Mouse (Mus musculus) embryonic facial prominence, embryonic 14.5 days (tissue): ENCODE data around the gene Dagla. TPM values are rescaled to one million over a fixed set of nuclear protein-coding genes. Genes with fewer than 3 reads are reported as not detected.

Experiments used
- ATAC-seq: fragments of 200-750 bp; cut with Nextera tagmentation; 2 replicates; pipeline ENCODE4 v1.8.0; 2017; ENCODE audit warnings: low read depth, moderate number of reproducible peaks, moderate TSS enrichment
- DNase-seq: peaks from one replicate; pipeline ENCODE4 v3.0.0-alpha.2; 2015; ENCODE audit warnings: low spot score
- H3K27ac ChIP-seq: fragments of 300-500 bp; sonication (generic); replicated peaks from 2 replicates; pipeline ENCODE4 v1.5.1; 2014; ENCODE audit warnings: low read depth, mild to moderate bottlenecking, low read length, moderate library complexity
- H3K27me3 ChIP-seq: fragments of 300-500 bp; sonication (generic); replicated peaks from 2 replicates; pipeline ENCODE4 v1.6.1; 2014; ENCODE audit warnings: low read length; ENCODE audit not compliant: control insufficient read depth, insufficient read depth
- H3K36me3 ChIP-seq: fragments of 300-500 bp; sonication (generic); 2 replicates; pipeline ENCODE4 v1.6.1; 2014; ENCODE audit warnings: low read length, mixed read lengths; ENCODE audit not compliant: control insufficient read depth, insufficient read depth
- H3K4me1 ChIP-seq: fragments of 300-500 bp; sonication (generic); 2 replicates; pipeline ENCODE4 v1.6.1; 2014; ENCODE audit warnings: antibody characterized with exemption, low read length; ENCODE audit not compliant: control insufficient read depth, insufficient read depth
- H3K4me2 ChIP-seq: fragments of 300-500 bp; sonication (generic); 2 replicates; pipeline ENCODE4 v1.6.1; 2014; ENCODE audit warnings: low read depth, mild to moderate bottlenecking, low read length, moderate library complexity, mixed read lengths
- H3K4me3 ChIP-seq: fragments of 300-500 bp; sonication (generic); 2 replicates; pipeline ENCODE4 v1.5.1; 2014; ENCODE audit warnings: low read depth, mild to moderate bottlenecking, low read length
- H3K9ac ChIP-seq: fragments of 300-500 bp; sonication (generic); 2 replicates; pipeline ENCODE4 v1.6.1; 2014; ENCODE audit warnings: low read depth, mild to moderate bottlenecking, low read length, moderate library complexity, mixed read lengths
- H3K9me3 ChIP-seq: fragments of 300-500 bp; sonication (generic); 2 replicates; pipeline ENCODE4 v1.6.1; 2016; ENCODE audit warnings: low read length; ENCODE audit not compliant: control insufficient read depth
- WGBS: fragments of 180-500 bp; shearing (Covaris S2); extraction: QIAGEN DNeasy Blood & Tissue Kit; methylation state at CpG from one replicate; pipeline ENCODE4 v1.1.7; 2014; 5-methylcytosine and 5-hydroxymethylcytosine counted together
- polyA plus RNA-seq: library from polyadenylated mRNA; unstranded; fragments of >200 nt; fragmentation: Nextera tagmentation; extraction: Ambion mirVana; gene quantifications from 2 replicates; pipeline ENCODE4 v1.2.1, GENCODE M21; 2014

The Dagla gene
- polyA plus RNA-seq, 1 experiment from 2014 or later = 2.8 TPM

GRCm38 (mm10) chr19:10203848-10204615 lies 100.6 kb downstream of the Dagla start, which contains the start of the genes Tmem258 and Fen1:
TSS of gene Tmem258 (plus strand) at chr19:10204014.
TSS of gene Fen1 (minus strand) at chr19:10204169.
- Histone ChIP-seq H3K27ac (peak within 1 kb of the TSS; percentile 84), H3K36me3 (peaks cover 51% of the 10 kb centered on the region), H3K9me3 (no peaks in the 10 kb centered on the region), H3K4me2 (peak within 1 kb of the TSS; percentile 80), H3K4me3 (peak within 1 kb of the TSS; percentile 78), H3K4me1 (no peaks in the 10 kb centered on the region), H3K27me3 (no peaks in the 10 kb centered on the region), H3K9ac (peak within 1 kb of the TSS; percentile 89)
- peak; percentile 95 for ATAC-seq
- peak; percentile 95 for DNase-seq
- WGBS = under 1% methylated on average over 39 of the region's 40 CpGs

- peaks cover 48% of the 10 kb centered on the region for H3K36me3 ChIP-seq
- DNase-seq (no peak), ATAC-seq (peak; percentile 41)
- no peaks in the 10 kb centered on the region for H3K9me3 ChIP-seq
- H3K9ac ChIP-seq = peak overlapping the region; percentile 89
- H3K4me2 ChIP-seq = peak overlapping the region; percentile 80
- WGBS = 2% methylated on average over 23 of the region's 23 CpGs
- H3K27me3 ChIP-seq = no peaks in the 10 kb centered on the region
- H3K27ac ChIP-seq = peak overlapping the region; percentile 84
- no peaks in the 10 kb centered on the region for H3K4me1 ChIP-seq
- H3K4me3 ChIP-seq = peak overlapping the region; percentile 78
Measured at GRCm38 (mm10) chr19:10203146-10203847, 101.4 kb downstream of the Dagla start.

- Histone ChIP-seq H3K4me3 (no peak overlapping the region), H3K36me3 (peaks cover 55% of the 10 kb centered on the region), H3K9ac (no peak overlapping the region), H3K27me3 (no peaks in the 10 kb centered on the region), H3K27ac (no peak overlapping the region), H3K4me2 (no peak overlapping the region), H3K9me3 (no peaks in the 10 kb centered on the region), H3K4me1 (no peaks in the 10 kb centered on the region)
- WGBS = 25% methylated on average over 3 of the region's 3 CpGs
- ATAC-seq (peak; percentile 45; the same call in 1 of the 2 replicates), DNase-seq (peak; percentile 88)
Measured at GRCm38 (mm10) chr19:10198723-10199122, 106.0 kb downstream of the Dagla start.

- Histone ChIP-seq H3K4me2 (no peak overlapping the region), H3K4me3 (no peak overlapping the region), H3K36me3 (peaks cover 59% of the 10 kb centered on the region), H3K4me1 (no peaks in the 10 kb centered on the region), H3K27me3 (no peaks in the 10 kb centered on the region), H3K9ac (no peak overlapping the region), H3K27ac (no peak overlapping the region), H3K9me3 (no peaks in the 10 kb centered on the region)
- DNase-seq (no peak), ATAC-seq (no peak)
- WGBS = 90% methylated on average over 2 of the region's 2 CpGs
Measured at GRCm38 (mm10) chr19:10198286-10198685, 106.4 kb downstream of the Dagla start.

GRCm38 (mm10) chr19:10197130-10197529 lies 107.5 kb downstream of the Dagla start:
- WGBS = 86% methylated on average over 4 of the region's 4 CpGs

More at GRCm38 (mm10) chr19:10197130-10197529, 107.5 kb downstream of the Dagla start:
- no peak for ATAC-seq
- H3K9ac ChIP-seq = no peak overlapping the region
- no peaks in the 10 kb centered on the region for H3K4me1 ChIP-seq
- H3K36me3 ChIP-seq = peaks cover 71% of the 10 kb centered on the region
- H3K27ac ChIP-seq = no peak overlapping the region
- no peak overlapping the region for H3K4me3 ChIP-seq
- H3K27me3 ChIP-seq = no peaks in the 10 kb centered on the region
- no peak overlapping the region for H3K4me2 ChIP-seq
- H3K9me3 ChIP-seq = no peaks in the 10 kb centered on the region
- DNase-seq = no peak

Other genes starting within 250 kb of the Dagla start
- 23.4 and 28.4 TPM in 2 replicates for gene Fads2, start 203.1 kb downstream of the Dagla start, polyA plus RNA-seq
- 73.6 and 79.5 TPM in 2 replicates for gene Fads1, start 122.0 kb downstream of the Dagla start, polyA plus RNA-seq
- 482 and 563 TPM in 2 replicates for gene Tmem258, start 100.9 kb downstream of the Dagla start, polyA plus RNA-seq
- gene Fen1, start 100.7 kb downstream of the Dagla start, polyA plus RNA-seq = 52.7 and 63.0 TPM in 2 replicates
- 0.87 and 0.96 TPM in 2 replicates for gene Myrf, start 64.1 kb downstream of the Dagla start, polyA plus RNA-seq
- 1.4 and 2.0 TPM in 2 replicates for gene Syt7, start 84.2 kb upstream of the Dagla start, polyA plus RNA-seq
- gene Lrrc10b, start 152.6 kb upstream of the Dagla start, polyA plus RNA-seq = 0.68 and 1.4 TPM in 2 replicates
- gene Ppp1r32, start 178.1 kb upstream of the Dagla start, polyA plus RNA-seq = 0.45 and 2.5 TPM in 2 replicates
- 50.9 TPM in 2 replicates for gene Cpsf7, start 220.4 kb upstream of the Dagla start, polyA plus RNA-seq
- gene Sdhaf2, start 221.3 kb upstream of the Dagla start, polyA plus RNA-seq = 57.0 and 62.1 TPM in 2 replicates